Mouse (Mus musculus): ENCODE measurements at regions not wholly inside any gene's neighbourhood (a gene's known extent, or its start where the extent isn't known, plus 50 kb on each side); places are given as distances from the start of the nearest gene placed in this dataset.

DNA sequence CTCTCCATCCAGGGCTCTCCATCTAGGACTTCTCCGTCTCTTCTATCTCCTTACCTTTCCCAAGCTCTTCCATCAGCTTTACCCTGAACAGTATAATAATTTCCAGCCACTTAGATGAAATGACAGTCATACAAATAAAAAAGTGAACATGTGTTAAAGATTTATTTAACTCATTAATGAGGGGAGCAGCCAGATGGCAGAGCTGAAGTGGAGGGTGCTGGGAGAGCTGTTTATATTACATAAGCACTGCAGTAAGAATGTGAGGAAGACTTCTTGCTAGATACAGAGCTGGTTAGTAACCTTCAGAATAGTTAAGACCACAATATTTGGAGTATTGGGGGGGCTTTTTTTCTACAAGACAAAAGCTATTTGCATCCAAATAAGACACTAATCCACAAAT is 234.9 kb downstream of the Gm12728 start:
- H3K9me3 ChIP-seq (replicated peaks): no peaks in the 10 kb centered on the region
- WGBS (ENCODE audit: insufficient replicate concordance): 64% methylated on average over 1 of the region's 1 CpGs
- H3K4me2 ChIP-seq: no peak overlapping the region
- H3K4me3 ChIP-seq: no peak overlapping the region
- no peaks in the 10 kb centered on the region for H3K36me3 ChIP-seq
- H3K4me1 ChIP-seq: no peaks in the 10 kb centered on the region
- no peak overlapping the region for H3K9ac ChIP-seq
- no peak overlapping the region for H3K27ac ChIP-seq
- no peaks in the 10 kb centered on the region for H3K27me3 ChIP-seq (replicated peaks)
- no peak for ATAC-seq

DNA sequence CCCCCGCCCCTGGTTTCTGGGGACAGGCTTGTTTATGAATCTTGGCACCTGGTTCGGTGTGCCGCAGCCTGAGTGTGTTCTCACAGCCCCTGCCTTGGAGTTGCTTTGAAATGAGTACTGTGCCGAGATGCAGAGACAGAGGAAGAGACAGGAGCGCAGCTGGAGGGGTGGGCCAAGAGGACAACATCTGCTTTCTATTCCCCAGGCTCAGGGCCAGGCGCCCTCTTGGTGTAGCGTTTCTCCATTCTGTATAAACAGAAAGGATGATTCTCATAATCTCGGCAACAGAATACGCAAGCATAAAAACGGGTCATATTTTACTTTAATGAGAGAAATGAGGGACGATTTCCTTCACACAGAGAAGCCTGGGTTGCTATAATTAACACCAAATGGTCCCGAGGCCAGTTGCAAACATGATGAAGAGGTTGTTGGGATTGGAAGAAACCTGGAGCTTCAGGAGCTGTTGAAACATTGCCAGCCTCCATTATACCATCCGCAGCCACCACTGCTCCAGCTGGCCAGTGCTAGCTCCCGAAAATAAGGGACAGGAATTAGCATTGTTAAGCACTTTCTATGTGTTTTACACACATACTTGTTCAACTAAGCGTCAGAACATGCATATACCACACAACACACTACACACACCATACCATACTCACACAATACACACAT is 236.4 kb downstream of the Gm12728 start:
- H3K27ac ChIP-seq: no peak overlapping the region
- no peaks in the 10 kb centered on the region for H3K4me1 ChIP-seq
- no peak for ATAC-seq
- no peaks in the 10 kb centered on the region for H3K36me3 ChIP-seq
- H3K9me3 ChIP-seq (replicated peaks): no peaks in the 10 kb centered on the region
- WGBS (ENCODE audit: insufficient replicate concordance): 65% methylated on average over 15 of the region's 15 CpGs
- H3K4me2 ChIP-seq: no peak overlapping the region
- no peak overlapping the region for H3K9ac ChIP-seq
- no peaks in the 10 kb centered on the region for H3K27me3 ChIP-seq (replicated peaks)
- H3K4me3 ChIP-seq: no peak overlapping the region

DNA sequence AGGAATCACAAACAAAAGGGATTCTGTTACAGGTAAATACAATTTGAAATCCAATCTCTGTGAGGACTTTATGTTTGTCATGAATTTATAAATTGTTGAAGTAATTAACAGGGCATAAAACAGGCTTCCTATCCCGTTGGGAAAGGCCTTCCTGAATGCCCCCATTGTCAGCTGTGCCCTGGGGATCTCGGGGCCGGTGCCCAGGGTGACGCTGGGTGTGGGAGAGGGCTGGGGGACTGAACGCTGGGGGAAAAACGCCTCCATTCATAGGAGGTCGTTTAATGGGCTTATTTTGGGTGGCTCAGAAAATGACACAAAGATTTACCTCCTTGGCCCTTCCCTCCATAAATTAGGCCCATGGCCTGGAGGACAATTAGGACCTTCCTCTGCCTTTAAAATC is 250.7 kb downstream of the Gm12728 start:
- H3K4me3 ChIP-seq: no peak overlapping the region
- ATAC-seq: no peak
- H3K9me3 ChIP-seq (replicated peaks): no peaks in the 10 kb centered on the region

DNA sequence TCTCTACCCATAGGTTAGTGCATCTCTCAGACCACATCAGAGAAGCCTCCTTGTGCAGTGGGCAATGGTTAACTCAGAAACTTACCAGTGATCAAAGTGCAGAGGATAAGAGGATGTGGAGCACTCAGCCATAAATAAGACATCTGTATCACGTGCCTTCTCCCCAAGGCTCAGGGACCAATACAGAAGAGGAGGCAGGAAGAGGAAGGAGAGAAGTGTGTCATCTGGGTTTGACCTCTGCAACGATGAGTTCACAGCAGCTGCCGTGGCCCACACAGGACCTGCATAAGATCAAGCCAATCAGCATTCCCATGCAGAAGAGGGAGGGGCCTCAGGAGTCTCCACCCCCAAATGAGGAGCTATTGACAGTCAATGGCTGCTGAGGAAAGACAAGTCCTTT is 252.8 kb downstream of the Gm12728 start:
- H3K27me3 ChIP-seq (replicated peaks): no peaks in the 10 kb centered on the region
- H3K9me3 ChIP-seq (replicated peaks): no peaks in the 10 kb centered on the region
- WGBS (ENCODE audit: insufficient replicate concordance): 26% methylated on average over 3 of the region's 3 CpGs
- ATAC-seq: no peak
- H3K4me2 ChIP-seq: no peak overlapping the region
- no peak overlapping the region for H3K4me3 ChIP-seq
- H3K4me1 ChIP-seq: no peaks in the 10 kb centered on the region
- no peak overlapping the region for H3K9ac ChIP-seq
- H3K36me3 ChIP-seq: no peaks in the 10 kb centered on the region
- H3K27ac ChIP-seq: no peak overlapping the region

More for the DNA sequence above, 250.7 kb downstream of the Gm12728 start:
- WGBS (ENCODE audit: insufficient replicate concordance): 60% methylated on average over 7 of the region's 7 CpGs
- Histone ChIP-seq H3K27ac (no peak overlapping the region), H3K36me3 (no peaks in the 10 kb centered on the region), H3K9ac (no peak overlapping the region), H3K4me2 (no peak overlapping the region), H3K27me3 (replicated peaks) (no peaks in the 10 kb centered on the region), H3K4me1 (no peaks in the 10 kb centered on the region)

- ATAC-seq: no peak
- Histone ChIP-seq H3K27me3 (replicated peaks) (no peaks in the 10 kb centered on the region), H3K4me1 (no peaks in the 10 kb centered on the region), H3K4me3 (no peak overlapping the region), H3K27ac (no peak overlapping the region), H3K9ac (no peak overlapping the region), H3K36me3 (no peaks in the 10 kb centered on the region), H3K4me2 (no peak overlapping the region), H3K9me3 (replicated peaks) (no peaks in the 10 kb centered on the region)
- WGBS (ENCODE audit: insufficient replicate concordance): 76% methylated on average over 9 of the region's 9 CpGs
These were observed 254.0 kb downstream of the Gm12728 start for GRCm38 (mm10) chr4:106043661-106044060.

DNA sequence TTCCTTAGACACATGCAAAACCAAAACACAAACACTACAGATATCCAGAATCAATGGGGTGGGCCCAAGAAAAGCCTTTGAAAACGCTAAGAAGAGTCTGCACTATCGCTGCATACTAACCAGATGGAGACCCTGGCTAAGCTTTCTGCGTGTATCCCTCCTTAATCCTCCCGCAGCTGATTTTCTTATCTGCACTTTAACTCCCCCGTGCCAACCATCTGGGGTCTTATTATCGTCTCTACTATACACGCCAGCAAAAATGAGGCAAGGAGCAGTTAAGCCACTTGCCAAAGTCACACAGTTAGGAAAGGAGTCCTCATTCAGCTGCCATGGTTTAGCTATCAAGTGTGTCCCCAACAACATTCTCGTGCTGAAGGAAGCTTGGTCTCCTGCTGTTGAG is 258.4 kb downstream of the Gm12728 start:
- no peak overlapping the region for H3K27ac ChIP-seq
- ATAC-seq: no peak
- no peaks in the 10 kb centered on the region for H3K36me3 ChIP-seq
- H3K9ac ChIP-seq: no peak overlapping the region
- H3K4me1 ChIP-seq: no peaks in the 10 kb centered on the region
- no peaks in the 10 kb centered on the region for H3K27me3 ChIP-seq (replicated peaks)
- H3K9me3 ChIP-seq (replicated peaks): no peaks in the 10 kb centered on the region
- no peak overlapping the region for H3K4me2 ChIP-seq
- no peak overlapping the region for H3K4me3 ChIP-seq
- WGBS (ENCODE audit: insufficient replicate concordance): 55% methylated on average over 8 of the region's 8 CpGs

DNA sequence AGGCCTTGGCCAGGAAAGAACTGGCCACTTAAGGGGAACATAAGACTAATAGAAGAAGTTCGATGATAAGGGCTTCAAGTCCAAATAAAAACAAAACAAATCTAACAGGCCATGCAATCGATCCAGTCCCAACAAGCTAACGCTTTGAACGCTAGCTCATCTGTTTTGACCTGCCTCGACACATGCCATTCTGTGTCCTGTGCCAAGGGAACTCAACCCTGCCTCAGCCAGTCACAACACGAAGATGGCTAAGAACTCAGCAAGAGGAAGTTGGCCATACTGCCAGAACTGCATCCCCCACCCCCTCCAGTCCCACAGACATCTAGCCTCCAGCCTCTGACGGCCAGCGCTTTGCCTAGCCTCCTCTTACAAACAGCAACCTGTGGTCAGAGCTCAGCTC is 259.1 kb downstream of the Gm12728 start:
- WGBS (ENCODE audit: insufficient replicate concordance): 61% methylated on average over 8 of the region's 8 CpGs
- Histone ChIP-seq H3K27ac (no peak overlapping the region), H3K9me3 (replicated peaks) (no peaks in the 10 kb centered on the region), H3K4me1 (no peaks in the 10 kb centered on the region), H3K36me3 (no peaks in the 10 kb centered on the region), H3K4me3 (no peak overlapping the region), H3K4me2 (no peak overlapping the region), H3K27me3 (replicated peaks) (no peaks in the 10 kb centered on the region), H3K9ac (no peak overlapping the region)
- no peak for ATAC-seq

- H3K4me3 ChIP-seq: no peak overlapping the region
- H3K9me3 ChIP-seq (replicated peaks): no peaks in the 10 kb centered on the region
- H3K27ac ChIP-seq: no peak overlapping the region
- no peaks in the 10 kb centered on the region for H3K36me3 ChIP-seq
- H3K4me1 ChIP-seq: no peaks in the 10 kb centered on the region
- no peaks in the 10 kb centered on the region for H3K27me3 ChIP-seq (replicated peaks)
- WGBS (ENCODE audit: insufficient replicate concordance): 57% methylated on average over 3 of the region's 3 CpGs
- H3K9ac ChIP-seq: no peak overlapping the region
- no peak for ATAC-seq
- no peak overlapping the region for H3K4me2 ChIP-seq
These were observed 260.2 kb downstream of the Gm12728 start for GRCm38 (mm10) chr4:106049880-106050279.

GRCm38 (mm10) chr4:106050297-106050696 is 260.6 kb downstream of the Gm12728 start:
- Histone ChIP-seq H3K27me3 (replicated peaks) (no peaks in the 10 kb centered on the region), H3K4me3 (no peak overlapping the region), H3K4me2 (no peak overlapping the region), H3K9ac (no peak overlapping the region), H3K4me1 (no peaks in the 10 kb centered on the region), H3K36me3 (no peaks in the 10 kb centered on the region), H3K27ac (no peak overlapping the region), H3K9me3 (replicated peaks) (no peaks in the 10 kb centered on the region)
- no peak for ATAC-seq
- 79% methylated on average over 3 of the region's 3 CpGs for WGBS (ENCODE audit: insufficient replicate concordance)

DNA sequence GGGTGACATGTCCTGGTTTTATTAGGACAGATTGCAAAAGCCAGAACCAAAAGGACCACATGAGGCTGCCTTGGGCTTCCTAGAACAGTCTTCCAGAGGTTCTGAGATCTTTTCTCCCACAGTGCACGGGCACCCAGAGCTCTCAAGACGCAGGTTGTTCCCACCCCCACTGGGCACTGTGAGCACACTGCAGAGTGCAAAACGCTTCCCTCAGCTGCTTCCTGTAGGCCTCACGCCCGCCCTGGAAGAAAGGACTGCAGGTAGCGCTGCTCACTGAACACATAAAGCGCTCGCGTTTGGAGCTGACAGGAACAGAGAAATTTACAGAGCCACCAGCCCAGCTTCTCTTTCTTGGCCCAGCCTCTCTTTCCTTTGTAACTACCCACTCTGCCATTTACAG is 262.5 kb upstream of the Usp24 start:
- Histone ChIP-seq H3K27me3 (replicated peaks) (no peaks in the 10 kb centered on the region), H3K9me3 (replicated peaks) (no peaks in the 10 kb centered on the region), H3K4me2 (no peak overlapping the region), H3K27ac (no peak overlapping the region), H3K36me3 (no peaks in the 10 kb centered on the region), H3K4me3 (no peak overlapping the region), H3K4me1 (no peaks in the 10 kb centered on the region), H3K9ac (no peak overlapping the region)
- no peak for ATAC-seq
- 30% methylated on average over 9 of the region's 9 CpGs for WGBS (ENCODE audit: insufficient replicate concordance)

DNA sequence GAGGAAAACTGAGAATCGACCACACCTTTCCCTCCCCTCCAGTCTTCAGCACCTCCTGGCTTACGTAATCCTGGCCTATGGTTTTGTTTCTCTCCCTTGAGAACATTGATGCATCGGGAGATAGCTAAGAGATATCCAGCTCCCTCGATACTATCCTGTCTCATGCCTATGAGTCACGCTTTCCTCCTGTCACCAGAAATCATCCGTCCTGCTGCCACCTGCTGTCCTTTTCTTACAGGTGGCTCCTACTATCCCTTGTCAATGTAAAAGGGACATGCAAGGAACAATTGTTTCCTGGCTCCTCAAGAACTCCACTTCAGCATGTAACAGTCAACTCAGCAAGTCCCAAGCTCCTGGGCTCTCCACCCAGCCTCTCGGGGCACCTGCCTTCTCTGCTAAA is 261.7 kb upstream of the Usp24 start:
- H3K4me1 ChIP-seq: no peaks in the 10 kb centered on the region
- 58% methylated on average over 7 of the region's 7 CpGs for WGBS (ENCODE audit: insufficient replicate concordance)

DNA sequence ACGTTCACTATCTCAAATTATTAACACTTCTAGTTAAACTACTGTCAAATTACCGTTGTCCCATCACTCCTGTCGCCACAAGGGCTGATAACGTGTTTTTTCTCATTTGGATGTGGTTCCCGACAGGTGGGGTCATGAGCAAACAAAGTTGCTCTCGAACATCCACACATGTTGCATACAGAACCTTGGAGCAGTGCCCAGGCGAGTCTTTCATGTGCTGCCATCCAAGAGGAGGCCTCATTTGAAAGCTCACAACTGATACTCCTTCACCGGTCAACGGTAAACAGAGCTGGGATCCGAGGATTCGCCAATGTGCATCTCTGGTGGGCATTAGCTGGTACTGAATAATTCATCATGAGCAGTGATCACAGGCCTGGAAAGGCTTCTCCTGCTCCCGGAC is 253.4 kb upstream of the Usp24 start:
- no peak overlapping the region for H3K9ac ChIP-seq
- no peak for ATAC-seq
- H3K4me2 ChIP-seq: no peak overlapping the region
- no peaks in the 10 kb centered on the region for H3K36me3 ChIP-seq
- H3K27ac ChIP-seq: no peak overlapping the region
- no peaks in the 10 kb centered on the region for H3K4me1 ChIP-seq
- H3K27me3 ChIP-seq (replicated peaks): no peaks in the 10 kb centered on the region
- WGBS (ENCODE audit: insufficient replicate concordance): 67% methylated on average over 12 of the region's 12 CpGs
- no peaks in the 10 kb centered on the region for H3K9me3 ChIP-seq (replicated peaks)
- H3K4me3 ChIP-seq: no peak overlapping the region

More for the DNA sequence above, 261.7 kb upstream of the Usp24 start:
- Histone ChIP-seq H3K27me3 (replicated peaks) (no peaks in the 10 kb centered on the region), H3K36me3 (no peaks in the 10 kb centered on the region), H3K4me2 (no peak overlapping the region), H3K9me3 (replicated peaks) (no peaks in the 10 kb centered on the region), H3K27ac (no peak overlapping the region), H3K4me3 (no peak overlapping the region), H3K9ac (no peak overlapping the region)
- ATAC-seq: no peak

DNA sequence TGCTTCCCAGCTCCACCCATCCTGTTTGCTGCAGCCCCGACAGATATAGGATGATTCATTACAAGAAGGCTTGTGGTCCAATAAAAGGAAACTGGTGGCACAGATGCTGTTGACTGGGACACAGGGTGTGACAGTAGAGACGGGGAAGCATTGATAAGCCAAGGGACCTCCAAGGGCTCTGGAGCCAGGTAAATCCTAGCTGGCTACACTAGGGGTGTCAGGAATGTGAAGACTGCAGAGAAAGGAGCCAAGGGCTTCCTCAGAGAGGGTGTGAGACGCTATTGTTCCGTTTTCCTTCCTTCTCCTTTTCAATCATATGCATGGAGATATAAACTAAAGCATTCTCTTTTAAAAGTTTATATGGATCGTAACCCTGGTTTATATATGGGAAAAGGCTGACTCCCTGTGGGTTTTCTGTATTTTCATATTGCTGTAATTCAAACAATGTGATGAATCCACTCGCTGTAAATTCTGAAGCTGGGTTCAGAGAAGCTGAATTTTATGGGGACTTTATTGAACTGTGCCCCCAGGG is 252.1 kb upstream of the Usp24 start:
- no peaks in the 10 kb centered on the region for H3K9me3 ChIP-seq (replicated peaks)
- H3K9ac ChIP-seq: no peak overlapping the region
- H3K27ac ChIP-seq: no peak overlapping the region
- H3K4me1 ChIP-seq: no peaks in the 10 kb centered on the region
- WGBS (ENCODE audit: insufficient replicate concordance): 40% methylated on average over 6 of the region's 6 CpGs
- H3K4me2 ChIP-seq: no peak overlapping the region
- no peaks in the 10 kb centered on the region for H3K36me3 ChIP-seq
- no peak overlapping the region for H3K4me3 ChIP-seq
- no peaks in the 10 kb centered on the region for H3K27me3 ChIP-seq (replicated peaks)
- ATAC-seq: no peak
